Mouse (Mus musculus) urinary bladder, postnatal 4 days (tissue): ENCODE results near the gene Csnk1g2.
"Not testable (repeated sequence)": the region's sequence is repeated elsewhere in the genome, so short reads cannot be mapped to it uniquely, and the experiment has no call there.

Experiments used
- DNase-seq, 2 experiments: peaks; one replicate each; pipeline ENCODE4 v3.0.0; 2021 to 2022; ENCODE audit warnings: low spot score in 2 of 2

The Csnk1g2 gene

DNA sequence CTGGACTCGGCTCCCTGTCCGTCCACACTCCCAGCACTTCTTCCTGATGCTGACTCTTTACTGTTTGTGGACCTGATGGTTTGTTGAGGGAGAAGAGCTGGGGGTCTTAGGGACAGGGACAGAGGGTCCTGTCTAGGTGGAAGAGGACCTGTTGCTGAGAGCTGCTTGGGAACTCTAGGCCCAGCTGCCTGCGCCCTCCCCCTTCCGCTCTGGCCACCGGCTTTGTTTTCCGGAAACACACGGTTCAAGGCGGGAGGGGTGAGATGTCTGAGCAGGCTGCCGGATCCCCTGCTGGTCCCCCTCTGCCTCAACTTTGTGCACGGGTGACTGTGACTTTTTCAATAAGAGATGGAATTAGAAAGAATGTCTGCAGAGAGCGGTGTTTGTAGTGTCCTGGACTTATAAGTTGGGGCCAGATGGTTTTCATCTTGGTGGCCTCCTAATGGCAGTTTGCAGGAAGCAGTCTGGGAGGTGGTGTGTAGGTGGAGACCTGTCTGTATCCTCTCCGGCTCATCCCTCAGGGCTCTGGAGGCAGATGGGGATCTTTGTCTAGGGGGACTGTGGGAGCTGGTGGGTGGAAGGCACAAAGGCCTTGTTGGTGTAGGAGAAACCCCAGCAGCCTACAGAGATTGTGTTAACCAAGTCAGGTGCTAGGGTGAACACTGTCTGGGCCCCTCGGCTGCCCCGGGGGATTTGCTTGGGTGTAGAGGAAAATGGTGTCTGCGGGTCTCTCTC lies 986 bp downstream of the Csnk1g2 start:
- DNase-seq, result no peak

DNA sequence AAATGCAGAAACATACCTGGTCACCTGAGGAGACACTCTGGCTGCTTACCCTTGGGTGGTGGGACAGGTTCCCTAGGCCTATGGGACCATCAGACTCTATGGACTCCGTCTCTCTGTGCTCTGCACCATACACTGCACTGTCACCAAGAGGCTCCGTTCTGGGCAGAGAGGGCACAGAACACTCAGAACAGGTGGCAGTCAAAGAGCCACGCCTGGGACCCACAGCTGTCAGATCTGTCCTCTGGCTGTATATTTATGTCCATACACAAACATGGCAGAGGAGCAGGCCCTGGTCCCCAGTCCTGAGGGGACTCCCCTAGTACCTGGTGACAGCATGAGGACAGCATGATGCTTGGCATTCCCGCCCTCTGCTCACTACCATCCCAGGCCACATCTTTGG lies 3.1 kb downstream of the Csnk1g2 start:
- DNase-seq, result no peak

GRCm38 (mm10) chr10:80627685-80628084 lies 5.0 kb downstream of the Csnk1g2 start:
- DNase-seq, result peak in 1 of 2 experiments; percentile 61

DNA sequence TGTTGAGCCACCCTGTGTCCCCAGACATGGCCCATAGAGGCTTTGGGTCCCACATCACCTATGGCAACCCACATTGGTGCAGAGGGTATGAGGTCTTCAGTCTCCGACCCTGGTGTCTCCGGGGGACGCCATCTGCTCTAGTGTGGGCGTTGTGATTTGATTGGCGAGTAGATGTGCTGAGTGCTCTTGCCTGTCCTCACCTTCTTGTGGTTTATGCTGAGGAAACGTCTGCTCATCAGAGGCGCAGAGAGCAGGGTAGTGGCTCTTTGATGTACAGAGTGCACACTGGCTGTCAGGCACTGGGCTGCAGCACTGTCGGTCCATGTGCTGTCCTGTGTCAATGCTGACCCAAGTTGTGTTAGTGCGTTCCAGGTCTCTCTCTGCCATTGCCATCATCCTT lies 6.3 kb downstream of the Csnk1g2 start:
- no peak for DNase-seq

DNA sequence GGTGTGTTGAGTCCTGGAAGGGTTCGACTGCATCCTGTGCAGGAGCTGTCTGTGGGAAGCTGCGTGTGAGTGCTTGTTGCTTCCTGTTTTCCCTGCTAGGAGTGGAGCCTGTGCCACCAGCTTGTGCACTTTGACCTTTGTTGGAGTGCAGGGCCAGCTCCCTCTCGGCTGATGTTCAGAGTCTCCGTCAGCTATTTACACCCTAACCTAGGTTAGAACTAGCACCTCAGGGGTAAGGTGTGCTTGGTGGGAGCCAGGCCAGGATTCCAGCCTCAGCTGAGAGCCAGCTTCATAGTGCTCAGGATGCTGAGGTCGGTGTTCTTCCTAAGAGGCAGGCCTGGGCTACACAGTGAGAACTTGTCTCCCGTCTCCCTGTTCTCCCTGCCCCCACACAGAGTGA lies 12.7 kb downstream of the Csnk1g2 start:
- DNase-seq, result no peak

GRCm38 (mm10) chr10:80646936-80647335 lies 24.3 kb downstream of the Csnk1g2 start:
- DNase-seq, result no peak

GRCm38 (mm10) chr10:80649910-80650309 lies 27.3 kb downstream of the Csnk1g2 start:
- DNase-seq, result not testable (repeated sequence)

DNA sequence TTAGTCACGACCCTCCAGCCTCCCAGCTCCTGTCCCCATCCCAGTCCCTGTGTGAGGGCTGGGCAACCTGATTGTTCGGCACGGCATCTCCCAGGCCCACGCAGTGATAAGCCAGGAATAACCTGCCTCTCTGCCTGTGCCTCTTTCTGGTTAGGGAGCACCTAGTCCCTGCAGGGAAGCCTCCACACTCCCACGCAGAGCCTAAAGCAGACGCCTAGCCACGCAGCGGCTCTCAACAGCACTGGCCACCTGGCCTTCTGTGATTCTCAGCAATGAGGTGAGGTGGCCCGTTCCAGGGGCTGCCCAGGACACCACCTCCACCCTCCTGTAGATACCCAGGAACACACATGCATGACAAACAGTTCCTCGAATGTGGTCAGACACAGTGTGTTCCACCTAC lies 27.8 kb downstream of the Csnk1g2 start:
- DNase-seq, result no peak

DNA sequence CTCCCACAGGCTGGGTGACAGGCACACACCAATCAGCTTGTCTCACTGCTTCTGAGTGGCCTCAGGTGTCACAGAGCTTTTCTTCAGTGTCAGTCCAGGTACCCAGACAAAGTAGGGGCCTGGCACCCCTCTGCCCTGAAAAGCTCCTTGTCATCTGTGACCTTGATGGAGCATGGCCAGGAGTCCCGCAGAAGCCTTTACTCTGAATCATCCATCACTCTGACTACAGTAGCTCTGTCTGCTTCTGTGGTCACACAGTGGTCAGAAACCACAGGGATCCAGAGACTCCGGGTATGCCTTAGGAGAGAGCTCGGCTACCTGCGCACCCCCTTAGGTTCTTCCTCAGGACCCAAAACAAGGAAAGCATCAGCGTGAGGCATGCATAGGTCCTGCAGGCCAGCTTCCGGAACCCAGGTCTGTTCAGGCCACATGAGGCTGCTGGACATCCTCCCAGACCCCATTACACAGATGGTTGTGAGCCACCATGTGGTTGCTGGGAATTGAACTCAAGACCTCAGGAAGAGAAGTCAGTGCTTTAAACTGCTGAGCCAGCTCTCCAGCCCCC lies 30.6 kb downstream of the Csnk1g2 start:
- DNase-seq, result no peak

- no peak for DNase-seq
Measured at GRCm38 (mm10) chr10:80654866-80655265, 32.2 kb downstream of the Csnk1g2 start.

DNA sequence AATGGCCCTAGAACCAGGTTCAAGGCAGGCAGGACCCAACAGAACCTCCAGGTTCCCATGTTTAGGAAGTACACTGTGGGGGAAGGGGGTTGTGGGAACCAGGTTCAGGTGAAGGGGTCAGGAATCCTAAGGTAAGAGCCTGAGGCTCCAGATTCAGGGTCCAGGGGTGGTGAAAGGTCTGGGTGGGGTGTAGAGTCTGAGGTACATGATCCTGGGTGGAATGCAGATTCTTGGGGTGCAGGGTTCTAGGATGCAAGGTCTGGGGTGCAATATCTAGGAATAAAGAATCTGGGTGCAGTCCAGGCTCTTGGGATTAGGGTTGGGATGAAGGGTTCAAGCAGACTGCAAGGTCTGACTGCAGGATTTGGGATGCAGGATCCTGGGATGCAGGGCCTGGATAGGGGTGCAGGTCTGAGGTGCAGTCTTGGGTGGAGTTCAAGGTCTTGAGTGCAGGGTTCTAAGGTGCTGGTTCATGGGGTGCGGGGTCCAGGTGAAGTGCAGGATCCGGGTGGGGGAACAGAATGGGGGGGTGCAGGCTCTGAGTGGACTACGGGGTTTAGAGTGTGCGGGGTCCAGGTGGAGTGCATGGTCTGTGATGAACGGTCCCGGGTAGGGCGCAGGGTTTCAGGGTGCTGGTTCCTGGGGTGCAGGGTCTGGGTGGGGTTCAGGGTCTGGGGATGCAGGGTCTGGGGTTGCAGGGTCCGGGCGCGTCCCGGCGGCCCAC lies 32.9 kb downstream of the Csnk1g2 start:
- DNase-seq, result no peak

DNA sequence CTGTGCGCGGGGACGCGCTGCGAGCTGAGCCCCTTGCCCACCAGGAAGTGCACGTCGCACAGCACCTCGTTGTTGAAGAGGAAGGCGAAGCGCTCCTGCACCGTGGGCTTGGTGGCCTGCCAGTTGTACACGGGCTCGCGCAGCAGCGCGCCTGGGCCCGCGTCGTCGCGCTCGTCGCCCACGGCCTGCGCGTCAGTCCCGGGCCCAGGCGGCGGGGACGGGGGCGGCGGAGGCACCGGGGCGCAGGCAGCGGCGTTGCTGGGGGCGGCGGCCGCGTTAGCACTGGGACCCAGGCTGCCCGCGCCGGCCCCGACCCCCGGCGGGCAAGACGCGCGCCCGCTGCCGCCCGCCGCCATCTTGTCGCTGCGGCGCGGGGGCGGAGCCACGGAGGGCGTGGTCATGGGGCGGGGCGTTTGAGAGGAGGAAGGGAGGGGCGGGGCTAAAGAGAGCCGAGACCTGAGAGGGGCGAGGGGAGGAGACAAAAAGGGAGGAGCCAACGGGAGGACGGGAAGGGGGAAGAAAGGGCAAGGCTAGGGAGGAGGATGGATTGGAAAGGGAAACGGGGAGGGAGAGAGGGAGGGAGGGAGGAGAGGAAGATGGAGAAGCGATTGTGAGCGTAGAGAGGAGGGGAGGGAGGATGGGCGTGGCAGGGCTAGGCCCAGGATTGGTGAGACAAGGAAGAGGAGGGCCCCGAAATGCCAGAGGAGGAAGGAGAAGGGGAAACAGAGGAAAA lies 33.7 kb downstream of the Csnk1g2 start:
- peak; percentile 93 to 99 for DNase-seq

- no peak for DNase-seq
Measured at GRCm38 (mm10) chr10:80656863-80657623, 34.4 kb downstream of the Csnk1g2 start, which contains the start of gene Btbd2. Gene Btbd2 (minus strand): TSS chr10:80657071.

- DNase-seq, result no peak
Measured at GRCm38 (mm10) chr10:80658194-80658840, 35.7 kb downstream of the Csnk1g2 start.

DNA sequence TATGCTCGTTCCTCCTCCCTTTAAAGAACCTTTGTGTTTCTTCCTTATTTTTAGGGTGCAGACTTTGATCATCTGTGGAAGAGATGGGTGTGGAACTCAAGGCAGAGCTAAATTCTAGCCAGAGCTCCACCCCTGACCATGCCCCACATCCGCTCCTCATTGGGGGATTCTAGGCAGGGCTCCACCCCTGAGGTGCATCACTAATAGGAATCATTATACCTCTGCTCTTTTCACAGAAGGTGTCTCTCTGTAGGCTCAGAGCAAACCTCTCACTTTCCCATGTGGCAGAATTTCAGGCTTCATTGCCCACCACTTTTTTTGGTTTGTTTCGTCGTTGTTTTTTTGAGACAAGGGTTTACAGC lies 36.2 kb downstream of the Csnk1g2 start:
- no peak for DNase-seq

- peak in 1 of 2 experiments; percentile 81 for DNase-seq
Measured at GRCm38 (mm10) chr10:80659213-80659612, 36.6 kb downstream of the Csnk1g2 start.

DNA sequence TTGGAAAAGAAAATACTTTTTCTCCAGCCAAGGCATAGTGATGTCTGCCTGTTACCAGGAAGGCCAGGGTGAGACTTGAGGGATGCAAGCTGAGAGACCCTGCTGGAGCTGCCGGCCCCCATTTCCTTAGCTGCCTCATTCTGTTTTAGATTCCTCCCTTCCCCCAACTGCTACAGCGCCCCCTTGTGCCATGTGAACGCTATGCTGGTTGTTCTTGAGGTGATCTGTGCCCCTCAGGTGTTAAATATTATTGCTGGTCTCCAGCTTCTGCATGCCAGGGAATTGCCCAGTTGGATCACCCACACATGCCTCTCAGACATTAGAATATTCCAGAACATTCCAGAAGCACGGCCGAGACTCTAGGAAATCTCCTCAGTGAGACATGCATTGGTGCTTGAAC lies 38.5 kb downstream of the Csnk1g2 start:
- no peak for DNase-seq

DNA sequence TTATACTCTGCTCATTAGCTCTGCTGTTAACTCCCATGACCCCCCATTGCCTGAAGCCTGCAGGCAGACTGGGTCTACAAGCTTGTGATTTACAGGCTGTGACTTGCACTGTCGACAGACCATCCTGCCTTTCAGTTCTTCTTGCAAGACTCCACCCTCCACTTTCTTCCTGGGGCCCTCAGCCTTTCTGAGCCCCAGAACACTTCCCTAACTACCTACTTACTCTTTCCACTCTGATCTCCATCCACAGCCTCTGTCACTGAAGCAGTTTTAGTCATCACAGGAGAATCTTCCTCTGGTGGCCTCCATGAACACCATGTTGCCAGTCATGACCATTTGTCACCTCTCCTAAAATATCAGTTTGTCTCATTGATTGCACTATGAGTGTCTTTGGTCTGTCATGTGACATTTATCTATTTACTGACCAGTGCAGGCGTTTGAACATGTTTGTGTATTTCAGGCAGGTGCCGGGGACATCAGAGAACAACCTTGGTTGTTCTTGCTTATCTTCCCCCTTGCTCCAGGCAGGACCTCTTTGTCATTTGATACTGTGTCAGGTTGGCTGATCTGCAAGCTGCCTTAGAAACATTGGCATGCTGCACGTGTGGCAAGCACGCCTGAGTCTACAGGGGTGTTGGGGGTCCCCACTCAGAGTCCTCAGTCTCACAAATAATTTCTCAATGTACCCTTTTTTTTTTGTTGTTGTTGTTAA lies 41.0 kb downstream of the Csnk1g2 start:
- DNase-seq, result no peak

DNA sequence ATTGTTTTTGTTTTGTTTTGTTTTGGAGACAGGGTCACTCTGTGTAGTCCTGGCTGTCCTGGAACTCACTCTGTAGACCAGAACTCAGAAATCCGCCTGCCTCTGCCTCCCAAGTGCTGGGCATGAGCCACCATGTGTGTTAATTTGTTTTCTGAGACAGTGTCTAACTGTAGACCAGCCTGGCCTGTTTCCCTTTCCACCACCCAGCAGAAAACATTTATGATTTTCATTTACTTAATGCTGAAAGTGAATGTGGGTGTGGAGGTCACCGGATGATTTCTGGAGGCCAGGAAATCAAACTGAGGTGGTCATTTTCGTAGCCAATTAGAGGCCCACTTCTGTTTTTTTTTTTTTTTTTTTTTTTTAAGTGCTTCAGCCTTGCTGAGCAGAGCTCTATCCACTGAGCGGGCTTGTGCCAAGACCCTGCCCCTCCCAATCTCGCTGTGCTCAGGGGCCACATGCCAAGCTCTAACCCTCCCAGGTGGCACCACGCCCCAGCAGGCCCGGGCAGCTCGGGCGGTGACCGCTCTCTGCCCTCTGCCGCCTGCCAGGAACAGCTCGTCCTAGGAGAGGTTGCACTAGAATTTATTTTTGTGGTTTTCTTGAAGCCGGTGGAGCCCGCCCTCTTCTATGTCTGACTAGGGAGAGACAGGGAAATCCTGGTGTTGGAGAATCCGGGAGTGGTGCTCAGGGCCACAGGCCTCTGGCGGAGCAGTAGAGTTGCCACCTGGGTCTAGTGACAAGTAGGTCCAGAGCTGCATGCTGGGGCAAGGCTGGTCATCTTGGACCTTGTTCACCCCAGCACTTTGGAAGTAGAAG lies 41.8 kb downstream of the Csnk1g2 start:
- peak; percentile 85 to 87 for DNase-seq

DNA sequence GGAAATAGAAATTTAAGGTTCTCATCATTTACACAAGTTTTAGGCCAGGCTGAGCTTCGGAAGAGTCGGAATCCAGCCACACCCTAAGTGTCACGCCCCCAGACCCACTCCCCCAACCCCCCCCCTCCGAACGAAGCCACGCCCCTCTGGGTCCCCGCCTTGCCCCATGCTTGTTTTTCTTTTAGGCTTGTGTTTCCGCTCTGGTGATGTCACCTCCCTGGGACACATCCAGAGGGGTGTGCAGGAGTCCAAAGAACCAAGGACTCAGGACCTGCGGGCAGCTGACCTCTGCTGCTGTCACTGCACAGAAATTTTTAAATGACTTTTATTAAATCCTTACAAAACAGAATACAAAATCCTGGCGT lies 42.4 kb downstream of the Csnk1g2 start:
- DNase-seq, result peak; percentile 66 to 72
